Mouse (Mus musculus): ENCODE data around the gene Desi1. TPM values are rescaled to one million over a fixed set of nuclear protein-coding genes. Genes with fewer than 3 reads are reported as not detected.

Desi1 gene
- polyA plus RNA-seq, 1 experiment, result 199 TPM

DNA sequence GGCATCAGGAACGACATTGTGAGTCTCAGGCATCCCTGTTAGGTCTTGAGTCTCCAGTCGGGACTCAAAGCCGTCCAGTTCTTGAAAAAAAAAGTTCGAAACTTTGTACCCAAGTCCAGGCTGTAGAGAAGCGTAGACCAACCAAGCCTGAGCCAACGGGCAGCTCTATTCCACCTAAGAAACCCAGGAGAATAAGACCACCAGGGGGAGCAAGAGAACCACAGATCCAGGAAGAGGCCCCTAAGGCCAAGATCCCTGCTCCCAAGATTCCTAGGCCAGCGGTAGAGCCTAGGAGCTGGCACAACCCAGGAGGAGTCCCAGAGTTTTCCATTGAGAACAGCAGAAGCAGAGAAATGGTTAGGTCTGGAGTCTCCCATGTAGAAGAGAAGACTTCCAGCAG lies 31.8 kb upstream of the Desi1 start:
- Histone ChIP-seq H3K27me3 (ENCODE audit: control insufficient read depth, insufficient read depth, low read length) (peaks cover 4% of the 10 kb centered on the region), H3K27ac (ENCODE audit: control insufficient read depth, insufficient read depth, low read length) (no peak overlapping the region), H3K4me3 (ENCODE audit: control insufficient read depth, insufficient read depth, low read length) (no peak overlapping the region), H3K36me3 (ENCODE audit: control insufficient read depth, insufficient read depth, low read length) (no peaks in the 10 kb centered on the region), H3K4me1 (replicated peaks; ENCODE audit: control insufficient read depth, insufficient read depth, low read length) (no peaks in the 10 kb centered on the region)
- TF ChIP-seq CTCF (IDR thresholded peaks at IDR 0.05; ENCODE audit: borderline replicate concordance, control insufficient read depth, extremely low read depth, insufficient read depth, low read length, poor library complexity) (no peak; the same call in 1 of the 2 replicates), POLR2A (IDR thresholded peaks at IDR 0.05; ENCODE audit: control insufficient read depth, extremely low read depth, insufficient read depth, low read length, poor library complexity) (no peak)
- peak; percentile 64 for DNase-seq
- WGBS, result 24% methylated on average over 7 of the region's 7 CpGs

- DNase-seq, result no peak
- Histone ChIP-seq H3K4me1 (replicated peaks; ENCODE audit: control insufficient read depth, insufficient read depth, low read length) (no peaks in the 10 kb centered on the region), H3K27ac (ENCODE audit: control insufficient read depth, insufficient read depth, low read length) (no peak overlapping the region), H3K4me3 (ENCODE audit: control insufficient read depth, insufficient read depth, low read length) (no peak overlapping the region), H3K27me3 (ENCODE audit: control insufficient read depth, insufficient read depth, low read length) (no peaks in the 10 kb centered on the region), H3K36me3 (ENCODE audit: control insufficient read depth, insufficient read depth, low read length) (no peaks in the 10 kb centered on the region)
- WGBS, result 73% methylated on average over 14 of the region's 14 CpGs
- TF ChIP-seq CTCF (IDR thresholded peaks at IDR 0.05; ENCODE audit: borderline replicate concordance, control insufficient read depth, extremely low read depth, insufficient read depth, low read length, poor library complexity) (no peak), POLR2A (IDR thresholded peaks at IDR 0.05; ENCODE audit: control insufficient read depth, extremely low read depth, insufficient read depth, low read length, poor library complexity) (no peak)
Measured at GRCm38 (mm10) chr15:82063909-82064308, 30.2 kb upstream of the Desi1 start.

DNA sequence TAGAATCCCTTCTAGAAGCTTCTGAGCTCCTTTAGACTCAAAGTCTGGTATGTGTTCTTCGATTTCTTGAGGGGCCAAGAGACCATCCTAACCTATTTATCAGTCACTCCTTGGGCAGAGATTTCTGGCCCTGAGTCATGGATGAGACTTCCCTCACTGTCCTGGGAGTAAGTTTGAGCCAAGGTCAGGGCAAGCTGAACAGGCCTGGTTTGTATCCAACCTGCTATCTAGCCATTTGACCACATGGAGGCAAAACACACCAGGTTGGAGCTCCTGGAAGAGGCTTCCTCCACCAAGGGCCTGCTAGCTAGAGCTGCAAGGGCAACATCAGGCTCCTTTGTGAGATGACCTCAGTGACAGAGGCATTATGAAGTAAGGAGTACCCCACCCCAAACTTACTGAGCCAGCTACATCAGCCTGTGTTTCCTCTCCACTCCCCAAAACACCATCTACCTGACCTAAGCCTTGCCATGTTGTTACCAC lies 25.1 kb upstream of the Desi1 start, which contains the start of gene 4930407I10Rik:
4930407I10Rik (plus strand) TSS at position 433 of the 483 bp plus-strand sequence.
- no peak for DNase-seq
- 92% methylated on average over 1 of the region's 1 CpGs for WGBS
- TF ChIP-seq CTCF (IDR thresholded peaks at IDR 0.05; ENCODE audit: borderline replicate concordance, control insufficient read depth, extremely low read depth, insufficient read depth, low read length, poor library complexity) (no peak), POLR2A (IDR thresholded peaks at IDR 0.05; ENCODE audit: control insufficient read depth, extremely low read depth, insufficient read depth, low read length, poor library complexity) (no peak)
- Histone ChIP-seq H3K4me1 (replicated peaks; ENCODE audit: control insufficient read depth, insufficient read depth, low read length) (no peaks in the 10 kb centered on the region), H3K36me3 (ENCODE audit: control insufficient read depth, insufficient read depth, low read length) (no peaks in the 10 kb centered on the region), H3K27ac (ENCODE audit: control insufficient read depth, insufficient read depth, low read length) (no peak within 1 kb of the TSS), H3K27me3 (ENCODE audit: control insufficient read depth, insufficient read depth, low read length) (no peaks in the 10 kb centered on the region), H3K4me3 (ENCODE audit: control insufficient read depth, insufficient read depth, low read length) (no peak within 1 kb of the TSS)

DNA sequence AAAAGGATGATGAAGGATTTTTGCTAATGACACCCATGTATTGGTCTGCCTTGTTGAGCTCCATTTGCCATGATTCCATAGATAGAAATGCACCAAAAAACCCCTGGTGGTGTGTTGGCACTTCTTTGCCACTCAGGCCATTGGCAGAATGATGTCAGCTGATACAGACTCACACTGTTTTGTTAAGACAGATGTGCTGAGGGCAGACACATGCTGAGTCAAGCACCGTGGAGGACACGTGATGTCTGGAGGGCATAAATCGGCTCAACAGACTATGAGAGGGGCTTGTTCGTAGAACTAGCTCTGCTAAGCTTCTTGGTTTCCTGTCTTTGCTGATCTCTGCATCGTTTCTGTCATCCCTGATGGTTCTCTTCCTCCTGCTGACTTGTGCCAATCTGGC lies 18.9 kb upstream of the Desi1 start:
- TF ChIP-seq CTCF (IDR thresholded peaks at IDR 0.05; ENCODE audit: borderline replicate concordance, control insufficient read depth, extremely low read depth, insufficient read depth, low read length, poor library complexity), result no peak
- 70% methylated on average over 5 of the region's 5 CpGs for WGBS
- no peaks in the 10 kb centered on the region for H3K27me3 ChIP-seq (ENCODE audit: control insufficient read depth, insufficient read depth, low read length)
- peaks cover 2% of the 10 kb centered on the region; the same call in 1 of the 2 replicates for H3K4me1 ChIP-seq (replicated peaks; ENCODE audit: control insufficient read depth, insufficient read depth, low read length)
- no peaks in the 10 kb centered on the region for H3K36me3 ChIP-seq (ENCODE audit: control insufficient read depth, insufficient read depth, low read length)
- H3K27ac ChIP-seq (ENCODE audit: control insufficient read depth, insufficient read depth, low read length), result no peak overlapping the region
- no peak overlapping the region for H3K4me3 ChIP-seq (ENCODE audit: control insufficient read depth, insufficient read depth, low read length)
- DNase-seq, result no peak

GRCm38 (mm10) chr15:82047080-82047883 lies 13.6 kb upstream of the Desi1 start, which contains the start of gene Snu13:
Gene Snu13 (minus strand): TSS chr15:82047598.
- Histone ChIP-seq H3K4me3 (ENCODE audit: control insufficient read depth, insufficient read depth, low read length) (peak within 1 kb of the TSS; percentile 84), H3K36me3 (ENCODE audit: control insufficient read depth, insufficient read depth, low read length) (peaks cover 12% of the 10 kb centered on the region), H3K27ac (ENCODE audit: control insufficient read depth, insufficient read depth, low read length) (peak within 1 kb of the TSS; percentile 45; the same call in 1 of the 2 replicates), H3K4me1 (replicated peaks; ENCODE audit: control insufficient read depth, insufficient read depth, low read length) (peaks cover 14% of the 10 kb centered on the region), H3K27me3 (ENCODE audit: control insufficient read depth, insufficient read depth, low read length) (no peaks in the 10 kb centered on the region)
- TF ChIP-seq CTCF (IDR thresholded peaks at IDR 0.05; ENCODE audit: borderline replicate concordance, control insufficient read depth, extremely low read depth, insufficient read depth, low read length, poor library complexity) (peak; percentile 27; the same call in 1 of the 2 replicates), POLR2A (IDR thresholded peaks at IDR 0.05; ENCODE audit: control insufficient read depth, extremely low read depth, insufficient read depth, low read length, poor library complexity) (peak; percentile 88; the same call in 1 of the 2 replicates)
- DNase-seq, result peak; percentile 93
- WGBS, result under 1% methylated on average over 74 of the region's 74 CpGs

DNA sequence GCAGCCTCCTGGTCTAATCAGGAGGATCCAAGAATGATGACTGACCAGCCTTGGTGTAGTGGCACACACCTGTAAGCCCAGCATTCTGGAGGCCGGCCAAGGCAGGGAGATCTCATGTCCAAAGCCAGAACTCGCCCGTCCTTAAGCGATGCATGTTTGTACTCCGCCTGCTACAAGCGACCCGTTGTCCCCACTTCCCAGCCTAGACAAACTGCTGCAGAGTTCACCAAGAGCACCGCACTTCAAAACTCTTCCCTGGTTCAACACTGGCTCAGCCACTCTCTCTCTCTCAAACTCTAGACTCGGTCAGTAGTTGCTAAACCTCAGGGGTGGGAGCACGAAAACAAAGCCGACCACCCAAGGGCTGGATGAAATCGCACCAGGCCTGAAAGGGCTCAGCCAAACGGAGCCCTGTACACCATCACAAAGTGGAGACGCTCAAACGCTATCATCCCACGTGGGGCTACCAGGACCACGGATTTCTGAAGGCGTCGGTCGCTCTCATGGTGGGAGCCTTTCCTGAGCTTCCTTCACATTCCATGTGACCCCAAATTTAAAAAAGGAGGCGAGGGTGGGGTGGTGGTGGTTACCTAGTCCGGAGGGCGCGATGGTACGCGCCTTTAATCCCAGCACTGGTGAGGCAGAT lies 12.7 kb upstream of the Desi1 start:
- TF ChIP-seq POLR2A (IDR thresholded peaks at IDR 0.05; ENCODE audit: control insufficient read depth, extremely low read depth, insufficient read depth, low read length, poor library complexity), result no peak
- no peak for TF ChIP-seq CTCF (IDR thresholded peaks at IDR 0.05; ENCODE audit: borderline replicate concordance, control insufficient read depth, extremely low read depth, insufficient read depth, low read length, poor library complexity)
- Histone ChIP-seq H3K4me1 (replicated peaks; ENCODE audit: control insufficient read depth, insufficient read depth, low read length) (peaks cover 14% of the 10 kb centered on the region), H3K27ac (ENCODE audit: control insufficient read depth, insufficient read depth, low read length) (no peak overlapping the region), H3K4me3 (ENCODE audit: control insufficient read depth, insufficient read depth, low read length) (peak overlapping the region; percentile 84), H3K27me3 (ENCODE audit: control insufficient read depth, insufficient read depth, low read length) (no peaks in the 10 kb centered on the region), H3K36me3 (ENCODE audit: control insufficient read depth, insufficient read depth, low read length) (peaks cover 14% of the 10 kb centered on the region)
- DNase-seq, result no peak
- WGBS, result 1% methylated on average over 26 of the region's 26 CpGs

Measured in thymus, adult 2 months (tissue).